Mouse (Mus musculus): ENCODE measurements around the gene Rbm10. TPM values are rescaled to one million over a fixed set of nuclear protein-coding genes. Genes with fewer than 3 reads are reported as not detected.

The Rbm10 gene
- total and polyA plus RNA-seq, 3 experiments: 55.7 to 81.5 (median 71.1) TPM

GRCm38 (mm10) chrX:20658026-20658652 lies 40.8 kb downstream of the Rbm10 start, which contains the start of gene Uba1:
Gene Uba1 (plus strand): TSS chrX:20658326.
- peak within 1 kb of the TSS; percentile 74; the same call in 1 of the 2 replicates for H3K4me2 ChIP-seq (ENCODE audit: insufficient read depth, low read depth, poor library complexity, severe bottlenecking)
- H3K4me1 ChIP-seq (ENCODE audit: control insufficient read depth in 1 of 2, insufficient read depth in 2 of 2): peaks cover 0 to 7% of the 10 kb centered on the region in 2 experiments; a peak in 1 of 4 replicates
- in situ Hi-C loops (cut with MboI; ENCODE audit: low pct_ligation_motif_present, low pct_unique_long_range_greater_than_20kb, low sequenced_read_pairs): loop anchor here (25.0 kb wide), 1 partner anchor 279 kb away; the partner anchor contains the start of gene Cfp
- H3K27ac ChIP-seq (ENCODE audit: insufficient read depth, low read depth): peak within 1 kb of the TSS; percentile 50; the same call in 1 of the 2 replicates
- peaks cover 4% of the 10 kb centered on the region for H3K79me2 ChIP-seq (replicated peaks; ENCODE audit: control insufficient read depth, extremely low read depth, insufficient read depth, poor library complexity, severe bottlenecking)
- peak within 1 kb of the TSS; percentile 80 for H3K9ac ChIP-seq (ENCODE audit: insufficient read depth, low read depth)
- H3K36me3 ChIP-seq (replicated peaks in 1 of 2; ENCODE audit: control insufficient read depth in 1 of 2, insufficient read depth in 1 of 2, low read length in 1 of 2): no peaks in the 10 kb centered on the region
- dilution Hi-C loops (cut with MboI; ENCODE audit: extremely low pct_ligation_motif_present, extremely low pct_unique_long_range_greater_than_20kb, low sequenced_read_pairs): no loop called here
- no peaks in the 10 kb centered on the region for H3K27me3 ChIP-seq (replicated peaks)
- peak within 1 kb of the TSS; percentile 58 to 66 (median 63) for H3K4me3 ChIP-seq (replicated peaks in 1 of 3; ENCODE audit: low read depth in 2 of 3, low read length in 2 of 3, poor library complexity in 1 of 3)
- peak; percentile 90 for DNase-seq (ENCODE audit: extremely low read depth)
- TF ChIP-seq MXI1 (IDR thresholded peaks at IDR 0.05; ENCODE audit: low read depth, low read length): peak; percentile 98
- peak; percentile 45; the same call in 1 of the 2 replicates for TF ChIP-seq TCF12 (IDR thresholded peaks at IDR 0.05; ENCODE audit: low read depth, low read length)
- no peak; the same call in 1 of the 2 replicates for TF ChIP-seq IRF4 (IDR thresholded peaks at IDR 0.05; ENCODE audit: low read depth, low read length)
- TF ChIP-seq ZKSCAN1 (IDR thresholded peaks at IDR 0.05; ENCODE audit: borderline replicate concordance, low read depth, low read length): no peak
- TF ChIP-seq SMC3 (IDR thresholded peaks at IDR 0.05; ENCODE audit: low read depth, low read length): no peak
- peak; percentile 83; the same call in 1 of the 2 replicates for TF ChIP-seq KAT2A (IDR thresholded peaks at IDR 0.05; ENCODE audit: insufficient replicate concordance, low read length)
- TF ChIP-seq EP300 (IDR thresholded peaks at IDR 0.05; ENCODE audit: low read length): no peak
- TF ChIP-seq CTCF (conservative IDR thresholded peaks at IDR 0.05 in 1 of 2, IDR thresholded peaks at IDR 0.05 in 1 of 2; ENCODE audit: low read depth in 2 of 2, low read length in 2 of 2): no peak
- TF ChIP-seq MAFK (IDR thresholded peaks at IDR 0.05; ENCODE audit: insufficient replicate concordance, low read length): no peak
- TF ChIP-seq HCFC1 (IDR thresholded peaks at IDR 0.05; ENCODE audit: low read depth, low read length): peak; percentile 96
- TF ChIP-seq POLR2AphosphoS2 (IDR thresholded peaks at IDR 0.05; ENCODE audit: low read depth, low read length): 0 out of 2 replicates have a peak, but pooled peaks have one; percentile 8
- TF ChIP-seq ETS1 (conservative IDR thresholded peaks at IDR 0.05; ENCODE audit: low read depth, low read length): no peak
- no peak for TF ChIP-seq ZC3H11A (IDR thresholded peaks at IDR 0.05; ENCODE audit: low read depth, low read length)
- no peak for TF ChIP-seq RAD21 (IDR thresholded peaks at IDR 0.05; ENCODE audit: low read depth, low read length)
- TF ChIP-seq USF1 (IDR thresholded peaks at IDR 0.05; ENCODE audit: low read depth, low read length): peak; percentile 40
- TF ChIP-seq GABPA (IDR thresholded peaks at IDR 0.05; ENCODE audit: insufficient replicate concordance, low read depth, low read length): no peak
- no peak for TF ChIP-seq RCOR1 (conservative IDR thresholded peaks at IDR 0.05; ENCODE audit: low read depth, low read length)
- TF ChIP-seq JUND (conservative IDR thresholded peaks at IDR 0.05; ENCODE audit: low read depth, low read length): no peak
- peak; percentile 30; the same call in 1 of the 2 replicates for TF ChIP-seq ZMIZ1 (IDR thresholded peaks at IDR 0.05; ENCODE audit: low read depth, low read length)
- no peak; the same call in 1 of the 2 replicates for TF ChIP-seq UBTF (IDR thresholded peaks at IDR 0.05; ENCODE audit: low read depth, low read length)
- no peak for TF ChIP-seq PAX5 (IDR thresholded peaks at IDR 0.05; ENCODE audit: low read length)
- peak; percentile 70 for TF ChIP-seq BHLHE40 (IDR thresholded peaks at IDR 0.05; ENCODE audit: low read depth, low read length)
- TF ChIP-seq NELFE (IDR thresholded peaks at IDR 0.05; ENCODE audit: low read depth, low read length): peak; percentile 78
- TF ChIP-seq MAZ (IDR thresholded peaks at IDR 0.05; ENCODE audit: low read depth, low read length): no peak
- TF ChIP-seq JUN (IDR thresholded peaks at IDR 0.05; ENCODE audit: insufficient read depth, low read depth, low read length): no peak
- TF ChIP-seq CHD2 (IDR thresholded peaks at IDR 0.05; ENCODE audit: low read length): no peak
- TF ChIP-seq CHD1 (IDR thresholded peaks at IDR 0.05; ENCODE audit: low read depth, low read length): peak; percentile 99
- TF ChIP-seq MAX (IDR thresholded peaks at IDR 0.05; ENCODE audit: low read length): peak; percentile 98
- TF ChIP-seq NRF1 (IDR thresholded peaks at IDR 0.05; ENCODE audit: low read depth, low read length): peak; percentile 60
- TF ChIP-seq ELF1 (IDR thresholded peaks at IDR 0.05; ENCODE audit: low read depth, low read length): peak; percentile 70
- no peak for TF ChIP-seq USF2 (conservative IDR thresholded peaks at IDR 0.05; ENCODE audit: low read depth, low read length)
- peak; percentile 94 for TF ChIP-seq SIN3A (IDR thresholded peaks at IDR 0.05; ENCODE audit: low read length)
- peak; percentile 18; the same call in 1 of the 2 replicates for TF ChIP-seq MEF2A (IDR thresholded peaks at IDR 0.05; ENCODE audit: borderline replicate concordance, low read depth, low read length)
- TF ChIP-seq ZNF384 (IDR thresholded peaks at IDR 0.05; ENCODE audit: low read depth, low read length): peak; percentile 89
- peak; percentile 69; the same call in 1 of the 2 replicates for TF ChIP-seq TBP (conservative IDR thresholded peaks at IDR 0.05; ENCODE audit: low read depth, low read length)
- TF ChIP-seq MYC (IDR thresholded peaks at IDR 0.05; ENCODE audit: low read depth, low read length): peak; percentile 100
- peak; percentile 21; the same call in 1 of the 2 replicates for TF ChIP-seq E2F4 (IDR thresholded peaks at IDR 0.05; ENCODE audit: insufficient replicate concordance, low read depth, low read length)
- peak; percentile 70 for TF ChIP-seq POLR2A (IDR thresholded peaks at IDR 0.05; ENCODE audit: low read depth, low read length)
- no peaks in the 10 kb centered on the region for H3K9me3 ChIP-seq (replicated peaks; ENCODE audit: low read length)

Data from CH12.LX (cell line).